Mouse (Mus musculus) liver, postnatal 0 days (tissue): Measurements from ENCODE around the gene Gstp3. TPM values are rescaled to one million over a fixed set of nuclear protein-coding genes. Genes with fewer than 3 reads are reported as not detected.
A peak's percentile ranks its signal among the peaks of the same experiment; 100 is the strongest.

ENCODE experiments used
- ATAC-seq: fragments of 200-750 bp; cut with Nextera tagmentation; 2 replicates; pipeline ENCODE4 v1.8.0; 2017; ENCODE audit warnings: mild to moderate bottlenecking, moderate library complexity
- DNase-seq: peaks from one replicate; pipeline ENCODE4 v3.0.0-alpha.2; 2016
- H3K27ac ChIP-seq: fragments of 300-500 bp; sonication (generic); 2 replicates; pipeline ENCODE4 v1.5.1; 2014; ENCODE audit warnings: antibody characterized with exemption, moderate library complexity, mild to moderate bottlenecking, low read depth
- H3K27me3 ChIP-seq: fragments of 300-500 bp; sonication (generic); 2 replicates; pipeline ENCODE4 v1.6.1; 2014; ENCODE audit warnings: low read length, control low read depth, mixed read lengths; ENCODE audit not compliant: insufficient read depth
- H3K36me3 ChIP-seq: fragments of 300-500 bp; sonication (generic); replicated peaks from 2 replicates; pipeline ENCODE4 v1.6.1; 2014; ENCODE audit warnings: mild to moderate bottlenecking, control low read depth, low read length, moderate library complexity, mixed read lengths; ENCODE audit not compliant: insufficient read depth
- H3K4me1 ChIP-seq: fragments of 300-500 bp; sonication (generic); 2 replicates; pipeline ENCODE4 v1.6.1; 2014; ENCODE audit warnings: antibody characterized with exemption, mild to moderate bottlenecking, control low read depth; ENCODE audit not compliant: insufficient read depth
- H3K4me2 ChIP-seq: fragments of 300-500 bp; sonication (generic); 2 replicates; pipeline ENCODE4 v1.6.1; 2014; ENCODE audit warnings: low read depth, mild to moderate bottlenecking, low read length, moderate library complexity, mixed read lengths
- H3K4me3 ChIP-seq: fragments of 300-500 bp; sonication (generic); 2 replicates; pipeline ENCODE4 v1.5.1; 2014; ENCODE audit warnings: low read depth, low read length
- H3K9ac ChIP-seq: fragments of 300-500 bp; sonication (generic); replicated peaks from 2 replicates; pipeline ENCODE4 v1.6.1; 2014; ENCODE audit warnings: mild to moderate bottlenecking, moderate library complexity
- H3K9me3 ChIP-seq: fragments of 300-500 bp; sonication (generic); 2 replicates; pipeline ENCODE4 v1.6.1; 2016; ENCODE audit warnings: mild to moderate bottlenecking, control low read depth, low read length, mixed read lengths
- CTCF ChIP-seq: sonication (generic); IDR thresholded peaks from 2 replicates; pipeline ENCODE4 v1.5.1; 2016; ENCODE audit warnings: antibody characterized with exemption, low read depth
- EP300 ChIP-seq: IDR thresholded peaks from 2 replicates; pipeline ENCODE4 v1.6.1; 2016; ENCODE audit warnings: antibody characterized with exemption, low read depth, mild to moderate bottlenecking
- WGBS: fragments of 180-500 bp; shearing (Covaris S2); extraction: QIAGEN DNeasy Blood & Tissue Kit; methylation state at CpG from one replicate; pipeline ENCODE4 v1.1.7; 2014; ENCODE audit not compliant: insufficient replicate concordance; 5-methylcytosine and 5-hydroxymethylcytosine counted together
- polyA plus RNA-seq: library from polyadenylated mRNA; unstranded; fragments of >200 nt; fragmentation: Nextera tagmentation; extraction: Ambion mirVana; gene quantifications from 2 replicates; pipeline ENCODE4 v1.2.1, GENCODE M21; 2015

The Gstp3 gene
- polyA plus RNA-seq, result 64.5 and 67.3 TPM in 2 replicates

DNA sequence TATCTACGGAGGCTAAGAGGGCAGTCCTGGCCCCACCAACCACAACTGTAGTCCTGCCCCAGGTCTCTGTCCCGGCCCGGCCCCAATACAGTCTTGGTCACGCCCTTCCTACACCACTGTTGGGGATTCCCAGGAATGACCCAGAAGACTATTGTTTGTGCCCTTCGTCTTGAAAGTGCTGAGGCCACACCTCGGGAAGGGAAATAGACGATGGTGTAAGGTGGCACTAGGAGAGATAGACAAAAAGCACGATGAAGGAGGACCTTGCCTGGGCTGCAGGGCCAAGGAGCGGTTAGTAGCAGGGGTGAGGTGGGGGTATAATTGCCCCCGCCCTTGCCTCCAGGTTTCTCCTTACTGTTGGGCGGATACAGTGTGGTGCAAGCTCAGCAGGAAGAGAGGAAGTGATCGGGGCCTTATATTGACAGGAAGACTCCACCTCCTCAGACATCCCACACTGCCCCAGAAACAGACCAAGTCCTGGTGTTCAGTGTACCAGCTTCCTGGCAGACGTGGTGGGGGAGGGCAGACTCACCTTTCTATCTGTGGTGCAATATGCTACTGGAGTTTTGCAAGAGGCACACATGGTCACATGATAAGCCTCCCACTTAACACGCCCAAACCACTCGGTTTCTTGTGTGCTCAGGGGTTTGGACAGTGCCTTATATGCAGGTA, at the start of gene Gstp3:
Gene Gstp3, minus strand, starts transcription at position 501 of the 672 bp plus-strand sequence.
- Histone ChIP-seq H3K4me2 (peak within 1 kb of the TSS; percentile 71), H3K9ac (peak within 1 kb of the TSS; percentile 60), H3K4me1 (peaks cover 35% of the 10 kb centered on the region), H3K36me3 (no peaks in the 10 kb centered on the region), H3K4me3 (peak within 1 kb of the TSS; percentile 36), H3K27me3 (no peaks in the 10 kb centered on the region), H3K27ac (peak within 1 kb of the TSS; percentile 93), H3K9me3 (no peaks in the 10 kb centered on the region)
- ATAC-seq (peak; percentile 59), DNase-seq (peak; percentile 81)
- 20% methylated on average over 15 of the region's 15 CpGs for WGBS
- no peak for TF ChIP-seq CTCF
- TF ChIP-seq EP300, result peak; percentile 87

DNA sequence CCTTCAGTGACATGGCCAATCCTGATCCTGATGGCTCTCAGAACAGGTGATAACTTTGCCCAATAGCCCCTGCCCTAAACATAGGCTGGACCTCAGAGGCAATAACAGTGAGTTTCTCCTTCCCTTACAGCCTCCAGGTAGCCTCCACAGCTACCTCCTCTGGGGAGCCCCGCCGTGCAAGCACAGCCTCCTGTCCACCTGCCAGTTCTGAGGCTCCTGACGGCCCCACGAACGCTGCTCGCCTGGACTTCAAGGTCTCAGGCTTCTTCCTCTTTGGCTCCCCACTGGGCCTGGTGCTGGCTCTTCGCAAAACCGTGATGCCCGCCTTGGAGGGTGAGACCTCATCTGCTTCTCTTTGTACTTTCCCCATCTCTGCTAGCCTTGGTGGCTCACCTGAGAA, 49.2 kb upstream of the Gstp3 start:
- no peak overlapping the region for H3K4me3 ChIP-seq
- H3K27me3 ChIP-seq, result no peaks in the 10 kb centered on the region
- peaks cover 22% of the 10 kb centered on the region for H3K36me3 ChIP-seq
- ATAC-seq, result no peak
- H3K4me1 ChIP-seq, result peaks cover 12% of the 10 kb centered on the region
- H3K9me3 ChIP-seq, result no peaks in the 10 kb centered on the region
- H3K9ac ChIP-seq, result no peak overlapping the region
- TF ChIP-seq CTCF (no peak), EP300 (no peak)
- no peak overlapping the region for H3K4me2 ChIP-seq
- WGBS, result 76% methylated on average over 9 of the region's 9 CpGs
- H3K27ac ChIP-seq, result no peak overlapping the region
- no peak for DNase-seq

GRCm38 (mm10) chr19:4106654-4107053, 47.3 kb upstream of the Gstp3 start:
- ATAC-seq, result no peak
- Histone ChIP-seq H3K36me3 (peaks cover 16% of the 10 kb centered on the region), H3K4me3 (no peak overlapping the region), H3K9ac (no peak overlapping the region), H3K27ac (no peak overlapping the region), H3K4me1 (no peaks in the 10 kb centered on the region), H3K4me2 (no peak overlapping the region), H3K9me3 (no peaks in the 10 kb centered on the region), H3K27me3 (peaks cover 3% of the 10 kb centered on the region)
- TF ChIP-seq CTCF (no peak), EP300 (no peak)
- DNase-seq, result no peak
- WGBS, result 86% methylated on average over 14 of the region's 14 CpGs

GRCm38 (mm10) chr19:4104675-4105194, 45.4 kb upstream of the Gstp3 start:
- no peak overlapping the region for H3K27ac ChIP-seq
- H3K4me2 ChIP-seq, result no peak overlapping the region
- no peak overlapping the region for H3K9ac ChIP-seq
- H3K4me3 ChIP-seq, result no peak overlapping the region
- peaks cover 19% of the 10 kb centered on the region for H3K27me3 ChIP-seq
- peaks cover 7% of the 10 kb centered on the region for H3K36me3 ChIP-seq
- 90% methylated on average over 16 of the region's 16 CpGs for WGBS
- TF ChIP-seq CTCF (no peak), EP300 (no peak)
- DNase-seq (no peak), ATAC-seq (no peak)
- peaks cover 14% of the 10 kb centered on the region for H3K4me1 ChIP-seq
- no peaks in the 10 kb centered on the region for H3K9me3 ChIP-seq

- H3K4me2 ChIP-seq, result no peak overlapping the region
- no peaks in the 10 kb centered on the region for H3K9me3 ChIP-seq
- H3K36me3 ChIP-seq, result peaks cover 7% of the 10 kb centered on the region
- no peak for TF ChIP-seq CTCF
- no peak for TF ChIP-seq EP300
- no peak overlapping the region for H3K27ac ChIP-seq
- peaks cover 19% of the 10 kb centered on the region for H3K27me3 ChIP-seq
- ATAC-seq (no peak), DNase-seq (no peak)
- H3K4me3 ChIP-seq, result no peak overlapping the region
- WGBS, result 62% methylated on average over 3 of the region's 3 CpGs
- H3K9ac ChIP-seq, result no peak overlapping the region
- peaks cover 23% of the 10 kb centered on the region for H3K4me1 ChIP-seq
Measured at GRCm38 (mm10) chr19:4103792-4104191, 44.4 kb upstream of the Gstp3 start.

GRCm38 (mm10) chr19:4103294-4103693, 43.9 kb upstream of the Gstp3 start:
- no peak overlapping the region for H3K4me2 ChIP-seq
- H3K4me1 ChIP-seq, result peaks cover 28% of the 10 kb centered on the region
- TF ChIP-seq EP300 (no peak), CTCF (no peak)
- no peaks in the 10 kb centered on the region for H3K9me3 ChIP-seq
- no peak overlapping the region for H3K9ac ChIP-seq
- no peak overlapping the region for H3K27ac ChIP-seq
- H3K27me3 ChIP-seq, result peaks cover 19% of the 10 kb centered on the region
- H3K4me3 ChIP-seq, result no peak overlapping the region
- DNase-seq, result no peak
- H3K36me3 ChIP-seq, result peaks cover 7% of the 10 kb centered on the region
- no peak for ATAC-seq
- WGBS, result 92% methylated on average over 18 of the region's 18 CpGs
